Mouse (Mus musculus) MEL (cell line): ENCODE results near the gene Tefm. TPM values are rescaled to one million over a fixed set of nuclear protein-coding genes. Genes with fewer than 3 reads are reported as not detected.
A peak's percentile ranks its signal among the peaks of the same experiment; 100 is the strongest.

ENCODE experiments used
- DNase-seq: peaks from one replicate; pipeline ENCODE4 v3.0.0; 2011; ENCODE audit warnings: low read depth, low spot score
- H3K27ac ChIP-seq: 2 replicates; pipeline ENCODE4 v1.5.1; 2012; ENCODE audit warnings: low read depth, mild to moderate bottlenecking, control low read depth, low read length, moderate library complexity; ENCODE audit not compliant: control insufficient read depth
- H3K27me3 ChIP-seq, 2 experiments: fragments of 150-350 bp in 1 of 2; sonication (generic) in 1 of 2; 2 replicates each; pipeline ENCODE4 v1.6.1; 2012; ENCODE audit warnings: low read length in 2 of 2, mild to moderate bottlenecking in 2 of 2, improper control_type of control experiment in 1 of 2, moderate library complexity in 1 of 2; ENCODE audit not compliant: insufficient read depth in 2 of 2, control insufficient read depth in 1 of 2
- H3K36me3 ChIP-seq, 2 experiments: 2 replicates each; pipeline ENCODE4 v1.6.1; 2012 to 2014; ENCODE audit warnings: low read length in 2 of 2, improper control_type of control experiment in 1 of 2, inconsistent platforms in 1 of 2, mild to moderate bottlenecking in 1 of 2; ENCODE audit not compliant: insufficient read depth in 2 of 2, control insufficient read depth in 1 of 2
- H3K4me1 ChIP-seq, 2 experiments: fragments of 150-350 bp in 1 of 2; sonication (generic) in 1 of 2; 2 replicates each; pipeline ENCODE4 v1.6.1; 2012; ENCODE audit warnings: low read length in 2 of 2, improper control_type of control experiment in 1 of 2, mild to moderate bottlenecking in 1 of 2; ENCODE audit not compliant: insufficient read depth in 2 of 2, control insufficient read depth in 1 of 2
- H3K4me3 ChIP-seq, 2 experiments: fragments of 150-350 bp in 1 of 2; sonication (generic) in 1 of 2; 2 replicates each; pipeline ENCODE4 v1.5.1; 2012; ENCODE audit warnings: low read depth in 2 of 2, low read length in 2 of 2, mild to moderate bottlenecking in 2 of 2, moderate library complexity in 2 of 2, control low read depth in 1 of 2, improper control_type of control experiment in 1 of 2; ENCODE audit not compliant: control insufficient read depth in 1 of 2, insufficient read depth in 1 of 2
- H3K79me2 ChIP-seq: 2 replicates; pipeline ENCODE4 v1.6.1; 2012; ENCODE audit warnings: mild to moderate bottlenecking, low read length, moderate library complexity; ENCODE audit not compliant: control insufficient read depth, poor library complexity, insufficient read depth
- H3K9ac ChIP-seq: 2 replicates; pipeline ENCODE4 v1.6.1; 2012; ENCODE audit warnings: low read depth, mild to moderate bottlenecking, control low read depth, low read length, moderate library complexity; ENCODE audit not compliant: control insufficient read depth, poor library complexity, severe bottlenecking
- H3K9me3 ChIP-seq: fragments of 150-350 bp; sonication (generic); replicated peaks from 2 replicates; pipeline ENCODE4 v1.6.1; 2012; ENCODE audit warnings: mild to moderate bottlenecking, low read length, improper control_type of control experiment, moderate library complexity; ENCODE audit not compliant: insufficient read depth
- CHD1 ChIP-seq: IDR thresholded peaks from 2 replicates; pipeline ENCODE4 v1.6.1; 2012; ENCODE audit warnings: low read depth, mild to moderate bottlenecking, inconsistent platforms, low read length, improper control_type of control experiment
- CHD2 ChIP-seq: IDR thresholded peaks from 2 replicates; pipeline ENCODE4 v1.6.1; 2011; ENCODE audit warnings: low read length, improper control_type of control experiment
- CTCF ChIP-seq, 3 experiments: IDR thresholded peaks in 2 of 3; conservative IDR thresholded peaks in 1 of 3; 2 replicates each; pipeline ENCODE4 v1.5.1; 2011 to 2012; ENCODE audit warnings: low read length in 3 of 3, low read depth in 2 of 3, mild to moderate bottlenecking in 2 of 3, improper control_type of control experiment in 1 of 3, inconsistent platforms in 1 of 3, mixed read lengths in 1 of 3, moderate library complexity in 1 of 3; ENCODE audit not compliant: control insufficient read depth in 1 of 3, insufficient read depth in 1 of 3, poor library complexity in 1 of 3, severe bottlenecking in 1 of 3
- E2F4 ChIP-seq: IDR thresholded peaks from 2 replicates; pipeline ENCODE4 v1.6.1; 2011; ENCODE audit warnings: low read depth, low read length, improper control_type of control experiment, borderline replicate concordance
- ELF1 ChIP-seq: IDR thresholded peaks from 2 replicates; pipeline ENCODE4 v1.6.1; 2014; ENCODE audit warnings: low read depth, mild to moderate bottlenecking, inconsistent platforms, low read length, improper control_type of control experiment, moderate library complexity
- EP300 ChIP-seq, 2 experiments: IDR thresholded peaks; 2 replicates each; pipeline ENCODE4 v1.6.1; 2011; ENCODE audit warnings: improper control_type of control experiment in 2 of 2, low read length in 2 of 2, low read depth in 1 of 2, mild to moderate bottlenecking in 1 of 2
- GABPA ChIP-seq: IDR thresholded peaks from 2 replicates; pipeline ENCODE4 v1.6.1; 2012; ENCODE audit warnings: low read depth, mild to moderate bottlenecking, inconsistent platforms, low read length, improper control_type of control experiment, moderate library complexity
- JUND ChIP-seq: IDR thresholded peaks from 2 replicates; pipeline ENCODE4 v1.6.1; 2011; ENCODE audit warnings: low read depth, mild to moderate bottlenecking, improper control_type of control experiment, low read length
- MAFK ChIP-seq: IDR thresholded peaks from 2 replicates; pipeline ENCODE4 v1.6.1; 2011; ENCODE audit warnings: low read depth, mild to moderate bottlenecking, low read length, improper control_type of control experiment, borderline replicate concordance
- MAX ChIP-seq: IDR thresholded peaks from 2 replicates; pipeline ENCODE4 v1.6.1; 2011; ENCODE audit warnings: low read length, improper control_type of control experiment
- MEF2A ChIP-seq: IDR thresholded peaks from 2 replicates; pipeline ENCODE4 v1.6.1; 2014; ENCODE audit warnings: low read depth, mild to moderate bottlenecking, inconsistent platforms, low read length, improper control_type of control experiment; ENCODE audit not compliant: poor library complexity, insufficient replicate concordance, severe bottlenecking; ENCODE audit errors: extremely low read depth
- MYB ChIP-seq: IDR thresholded peaks from 2 replicates; pipeline ENCODE4 v1.6.1; 2011; ENCODE audit warnings: mild to moderate bottlenecking, low read depth, low read length, improper control_type of control experiment
- MYC ChIP-seq: IDR thresholded peaks from 2 replicates; pipeline ENCODE4 v1.6.1; 2011; ENCODE audit warnings: low read depth, mild to moderate bottlenecking, low read length, improper control_type of control experiment, moderate library complexity
- NELFE ChIP-seq: IDR thresholded peaks from 2 replicates; pipeline ENCODE4 v1.6.1; 2011; ENCODE audit warnings: low read depth, low read length, improper control_type of control experiment
- NRF1 ChIP-seq: IDR thresholded peaks from 2 replicates; pipeline ENCODE4 v1.6.1; 2014; ENCODE audit warnings: low read depth, mild to moderate bottlenecking, inconsistent platforms, low read length, improper control_type of control experiment, moderate library complexity; ENCODE audit not compliant: poor library complexity, insufficient read depth, severe bottlenecking
- POLR2AphosphoS2 ChIP-seq: IDR thresholded peaks from 2 replicates; pipeline ENCODE4 v1.6.1; 2011; ENCODE audit warnings: low read length, improper control_type of control experiment
- POLR2AphosphoS5 ChIP-seq: IDR thresholded peaks from 2 replicates; pipeline ENCODE4 v1.6.1; 2012; ENCODE audit warnings: low read depth, borderline replicate concordance, mild to moderate bottlenecking, inconsistent platforms, low read length, moderate library complexity, mixed read lengths
- RAD21 ChIP-seq: IDR thresholded peaks from 2 replicates; pipeline ENCODE4 v1.6.1; 2011; ENCODE audit warnings: mild to moderate bottlenecking, low read depth, low read length, improper control_type of control experiment
- SIN3A ChIP-seq: IDR thresholded peaks from 2 replicates; pipeline ENCODE4 v1.6.1; 2012; ENCODE audit warnings: low read length, improper control_type of control experiment, inconsistent platforms
- SMC3 ChIP-seq: IDR thresholded peaks from 2 replicates; pipeline ENCODE4 v1.6.1; 2011; ENCODE audit warnings: low read depth, low read length, improper control_type of control experiment
- TAL1 ChIP-seq: IDR thresholded peaks from 2 replicates; pipeline ENCODE4 v1.6.1; 2012; ENCODE audit warnings: mild to moderate bottlenecking, inconsistent platforms, low read length, moderate library complexity, mixed read lengths
- TBP ChIP-seq: IDR thresholded peaks from 2 replicates; pipeline ENCODE4 v1.8.0; 2011; ENCODE audit warnings: low read depth, low read length, improper control_type of control experiment
- TCF12 ChIP-seq: IDR thresholded peaks from 2 replicates; pipeline ENCODE4 v1.6.1; 2014; ENCODE audit warnings: low read depth, mild to moderate bottlenecking, inconsistent platforms, low read length, improper control_type of control experiment, moderate library complexity
- UBTF ChIP-seq: IDR thresholded peaks from 2 replicates; pipeline ENCODE4 v1.6.1; 2012; ENCODE audit warnings: low read depth, mild to moderate bottlenecking, inconsistent platforms, low read length, improper control_type of control experiment, moderate library complexity, borderline replicate concordance; ENCODE audit not compliant: insufficient read depth
- USF1 ChIP-seq: IDR thresholded peaks from 2 replicates; pipeline ENCODE4 v1.6.1; 2014; ENCODE audit warnings: low read depth, mild to moderate bottlenecking, inconsistent platforms, low read length, improper control_type of control experiment, moderate library complexity
- ZKSCAN1 ChIP-seq: IDR thresholded peaks from 2 replicates; pipeline ENCODE4 v1.6.1; 2012; ENCODE audit warnings: low read depth, mild to moderate bottlenecking, inconsistent platforms, low read length, improper control_type of control experiment, moderate library complexity
- polyA plus RNA-seq, 2 experiments: library from polyadenylated mRNA; stranded (reverse) in 1 of 2; unstranded in 1 of 2; fragments of >175 nt in 1 of 2; fragments of >200 nt in 1 of 2; gene quantifications; 2 replicates each; pipeline versions ENCODE4 v1.2.1 to v1.2.4; 2012; ENCODE audit warnings: low replicate concordance in 2 of 2, low read depth in 1 of 2; ENCODE audit not compliant: insufficient read length in 2 of 2, insufficient read depth in 1 of 2, missing spikeins in 1 of 2
- total RNA-seq: library from RNA; depleted of rRNA; stranded (reverse); fragments of 300-350 nt; gene quantifications from 2 replicates; pipeline ENCODE4 v1.2.3, GENCODE M21; 2012

The Tefm gene
- total and polyA plus RNA-seq, 3 experiments: 23.6 to 33.9 TPM; not detected in 1

DNA sequence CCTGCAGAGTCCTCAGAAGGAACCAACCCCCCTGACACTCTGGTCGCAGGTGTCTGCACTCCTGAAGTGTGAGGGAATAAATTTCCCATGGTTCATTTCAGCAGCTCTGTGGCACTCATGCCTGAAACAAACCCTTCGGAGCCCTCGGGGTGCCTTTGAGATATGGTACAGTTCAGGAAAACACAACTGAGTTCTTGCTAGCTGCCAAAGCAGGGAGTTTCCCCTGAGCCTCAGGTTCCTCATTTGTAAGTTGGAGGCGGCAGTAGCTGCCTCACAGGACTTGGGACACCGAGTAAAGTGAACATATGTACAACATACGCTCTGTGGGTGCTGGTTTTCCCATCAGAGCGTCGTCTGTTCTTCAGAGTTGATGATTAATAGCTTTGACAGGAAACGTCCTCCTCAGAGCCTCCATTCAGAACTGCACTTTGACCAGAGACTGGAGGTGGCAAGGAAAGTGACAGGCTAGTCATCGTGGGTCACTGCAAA, 3.9 kb upstream of the Tefm start (continued):
- TF ChIP-seq NRF1: no peak
- peak; percentile 57 for TF ChIP-seq NELFE
- TF ChIP-seq ELF1: peak; percentile 58; the same call in 1 of the 2 replicates
- peak; percentile 70 for TF ChIP-seq TBP
- TF ChIP-seq UBTF: no peak
- TF ChIP-seq TAL1: no peak
- TF ChIP-seq SIN3A: peak; percentile 57
- TF ChIP-seq CHD2: no peak
- no peak for TF ChIP-seq POLR2AphosphoS5
- TF ChIP-seq ZKSCAN1: no peak
- no peak for TF ChIP-seq MAFK
- no peak for TF ChIP-seq MEF2A
- TF ChIP-seq, all 39 proteins: peak for 13

DNA sequence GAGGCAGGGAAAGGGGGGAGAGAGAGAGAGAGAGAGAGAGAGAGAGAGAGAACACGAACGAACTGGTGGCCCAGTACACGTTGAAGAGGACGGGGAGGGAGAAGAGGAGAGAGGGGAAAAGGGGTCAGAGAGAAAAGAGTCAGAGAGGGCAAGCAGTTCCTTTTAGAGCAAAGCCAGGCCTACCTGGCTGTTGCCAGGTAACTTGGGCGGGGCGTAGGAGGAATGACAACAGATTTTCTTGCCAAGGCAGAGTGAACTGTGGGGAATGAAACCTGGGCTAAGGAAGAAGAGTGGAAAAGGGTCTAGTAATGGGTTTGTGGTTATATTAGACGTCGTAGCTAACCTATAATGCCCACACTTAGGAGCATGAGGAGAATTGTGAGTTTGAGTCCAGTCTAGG, 897 bp upstream of the Tefm start:
- DNase-seq: no peak
- Histone ChIP-seq H3K9me3 (no peaks in the 10 kb centered on the region), H3K4me3 (peak overlapping the region; percentile 77 to 78), H3K4me1 (peaks cover 7 to 32% of the 10 kb centered on the region in 2 experiments; a peak in 3 of 4 replicates), H3K79me2 (peaks cover 18% of the 10 kb centered on the region)
- TF ChIP-seq E2F4 (no peak), POLR2AphosphoS2 (no peak), SIN3A (no peak), CHD1 (no peak), SMC3 (no peak), MYB (no peak), CTCF (IDR thresholded peaks at IDR 0.05 in 2 of 3, conservative IDR thresholded peaks at IDR 0.05 in 1 of 3; ENCODE audit: control insufficient read depth in 1 of 3, insufficient read depth in 1 of 3, low read depth in 2 of 3, low read length in 3 of 3, poor library complexity in 1 of 3, severe bottlenecking in 1 of 3) (no peak), JUND (no peak), MYC (no peak), EP300 (IDR thresholded peaks at IDR 0.05; ENCODE audit: low read depth in 1 of 2, low read length in 2 of 2) (no peak), MAX (no peak), MEF2A (no peak), CHD2 (no peak), USF1 (no peak), RAD21 (no peak), ELF1 (no peak), GABPA (no peak), POLR2AphosphoS5 (no peak), TCF12 (no peak)
- TF ChIP-seq, all 39 proteins: peak for 0
- Histone ChIP-seq H3K27ac (no peak overlapping the region), H3K36me3 (peaks cover 2 to 24% of the 10 kb centered on the region in 2 experiments; a peak in 3 of 4 replicates), H3K9ac (peak overlapping the region; percentile 81), H3K27me3 (no peaks in the 10 kb centered on the region)
